Mouse (Mus musculus): ENCODE measurements at regions not wholly inside any gene's neighbourhood (a gene's known extent, or its start where the extent isn't known, plus 50 kb on each side); places are given as distances from the start of the nearest gene placed in this dataset.

GRCm38 (mm10) chr7:78123386-78123785 is 614.4 kb downstream of the Ntrk3 start:
- no peak for DNase-seq

- no peak for DNase-seq
Measured at GRCm38 (mm10) chr7:78121151-78121486, 616.7 kb downstream of the Ntrk3 start.

GRCm38 (mm10) chr7:78120462-78121150 is 617.2 kb downstream of the Ntrk3 start:
- no peak for DNase-seq

GRCm38 (mm10) chr7:78119809-78120208 is 618.0 kb downstream of the Ntrk3 start:
- no peak for DNase-seq

GRCm38 (mm10) chr7:78111291-78111690 is 626.5 kb downstream of the Ntrk3 start:
- DNase-seq: no peak

GRCm38 (mm10) chr7:78103536-78104279 is 634.1 kb downstream of the Ntrk3 start:
- DNase-seq: no peak

- no peak for DNase-seq
Measured at GRCm38 (mm10) chr7:78102396-78102795, 635.4 kb downstream of the Ntrk3 start.

GRCm38 (mm10) chr7:78086566-78087008 is 651.2 kb downstream of the Ntrk3 start:
- no peak for DNase-seq

- DNase-seq: no peak
Measured at GRCm38 (mm10) chr7:78085783-78086565, 651.8 kb downstream of the Ntrk3 start.

- no peak for DNase-seq
Measured at GRCm38 (mm10) chr7:78079708-78080107, 658.1 kb downstream of the Ntrk3 start.

GRCm38 (mm10) chr7:78071131-78071530 is 666.7 kb downstream of the Ntrk3 start:
- peak; percentile 11 for DNase-seq

GRCm38 (mm10) chr7:78061631-78062030 is 676.2 kb downstream of the Ntrk3 start:
- DNase-seq: no peak

- no peak for DNase-seq
Measured at GRCm38 (mm10) chr7:78049606-78050005, 688.2 kb downstream of the Ntrk3 start.

GRCm38 (mm10) chr7:78045456-78045855 is 692.4 kb downstream of the Ntrk3 start:
- no peak for DNase-seq

GRCm38 (mm10) chr7:78031032-78031431 is 706.8 kb downstream of the Ntrk3 start:
- no peak for DNase-seq

- peak; percentile 5 for DNase-seq
Measured at GRCm38 (mm10) chr7:78026992-78027615, 710.7 kb downstream of the Ntrk3 start.

- peak; percentile 26 for DNase-seq
Measured at GRCm38 (mm10) chr7:78023591-78023990, 714.2 kb downstream of the Ntrk3 start.

- no peak for DNase-seq
Measured at GRCm38 (mm10) chr7:78023075-78023474, 714.7 kb downstream of the Ntrk3 start.

GRCm38 (mm10) chr7:78013631-78014030 is 724.2 kb downstream of the Ntrk3 start:
- no peak for DNase-seq

GRCm38 (mm10) chr7:78003086-78003485 is 734.7 kb downstream of the Ntrk3 start:
- no peak for DNase-seq

- DNase-seq: no peak
Measured at GRCm38 (mm10) chr7:77993840-77994239, 744.0 kb downstream of the Ntrk3 start.

- DNase-seq: no peak
Measured at GRCm38 (mm10) chr7:77990150-77990549, 747.7 kb downstream of the Ntrk3 start.

- DNase-seq: no peak
Measured at GRCm38 (mm10) chr7:77988177-77988576, 749.6 kb downstream of the Ntrk3 start.
